Mouse (Mus musculus) B cell, adult 2 months (primary cell): Measurements from ENCODE around the gene Crp.
A peak's percentile ranks its signal among the peaks of the same experiment; 100 is the strongest.

ENCODE experiments used
- DNase-seq, 2 experiments: peaks; one replicate each; pipeline ENCODE4 v3.0.0; 2022

Gene Crp

DNA sequence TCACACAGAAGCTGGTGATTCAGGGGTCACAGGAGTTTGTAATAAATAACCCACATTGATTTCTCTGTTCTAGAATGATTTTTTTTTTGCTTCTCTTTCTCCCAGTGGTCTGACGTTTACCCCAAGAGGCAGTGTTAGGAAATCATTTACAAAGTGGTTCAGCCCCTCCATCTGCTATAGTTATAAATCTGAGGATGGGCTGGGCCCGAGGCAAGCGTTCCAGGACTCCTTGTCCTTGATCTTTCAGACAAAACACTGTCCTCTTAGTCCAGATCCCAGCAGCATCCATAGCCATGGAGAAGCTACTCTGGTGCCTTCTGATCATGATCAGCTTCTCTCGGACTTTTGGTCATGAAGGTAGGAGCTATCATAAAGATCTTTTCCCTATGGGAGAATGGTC lies at the start of gene Crp:
Gene Crp (plus strand): TSS at position 212 of the 400 bp plus-strand sequence.
- no peak for DNase-seq

GRCm38 (mm10) chr1:172649396-172649795 lies 48.5 kb upstream of the Crp start:
- no peak for DNase-seq

- peak; percentile 35 to 47 for DNase-seq
Measured at GRCm38 (mm10) chr1:172650519-172651287, 47.2 kb upstream of the Crp start.

GRCm38 (mm10) chr1:172651288-172651987 lies 46.4 kb upstream of the Crp start:
- no peak for DNase-seq

DNA sequence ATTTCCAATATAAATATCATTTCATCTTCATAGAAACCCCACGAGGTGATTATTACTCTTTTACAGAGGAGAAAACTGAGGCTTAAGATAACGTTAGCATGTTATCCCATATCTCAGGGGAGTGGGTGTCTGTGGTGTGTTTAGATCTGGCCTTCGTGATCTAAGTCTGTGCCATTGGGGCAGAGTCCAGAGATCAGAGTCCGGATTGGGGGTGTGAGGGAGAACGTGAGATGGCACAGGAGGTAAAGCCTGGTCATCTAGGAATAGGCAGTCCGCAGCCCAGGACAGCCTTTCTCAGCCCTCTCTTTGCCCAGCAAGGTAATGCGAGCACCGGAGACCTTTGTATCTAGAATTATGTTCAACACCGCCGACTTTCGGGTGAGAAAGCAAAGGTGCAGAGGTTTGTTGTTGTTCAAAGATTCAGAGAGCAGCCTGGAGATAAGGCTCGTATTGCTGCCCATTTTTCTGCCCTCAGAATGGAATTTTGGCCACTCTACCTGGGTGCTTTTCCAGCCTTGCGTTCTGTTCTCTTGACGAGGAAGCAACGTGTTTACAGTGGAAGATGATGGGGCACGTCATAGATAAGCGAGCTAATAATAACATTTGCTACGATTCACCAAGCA lies 45.7 kb upstream of the Crp start:
- DNase-seq: no peak

DNA sequence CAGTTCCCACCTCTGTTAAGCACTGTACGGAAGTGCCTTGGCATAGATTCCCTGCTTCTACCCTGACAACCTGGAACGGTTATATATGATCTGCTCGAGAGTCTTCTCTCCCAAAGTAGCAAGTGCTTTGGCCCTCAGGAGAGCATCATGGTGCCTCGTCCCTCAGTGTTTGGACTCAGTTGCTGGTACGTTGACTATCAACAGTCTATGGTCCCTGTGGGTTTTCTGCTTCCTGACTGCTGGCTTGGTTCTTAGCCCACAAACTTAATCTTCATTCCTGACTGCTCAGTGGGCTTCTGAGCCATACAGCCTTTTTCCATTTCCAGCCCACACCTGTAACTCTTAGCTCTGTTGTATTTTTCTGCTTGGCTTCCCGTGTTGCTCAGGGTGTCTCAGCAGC lies 44.0 kb upstream of the Crp start:
- no peak for DNase-seq

GRCm38 (mm10) chr1:172657266-172657665 lies 40.6 kb upstream of the Crp start:
- DNase-seq: no peak

GRCm38 (mm10) chr1:172659688-172660087 lies 38.2 kb upstream of the Crp start:
- DNase-seq: no peak

- DNase-seq: no peak
Measured at GRCm38 (mm10) chr1:172665457-172665856, 32.4 kb upstream of the Crp start.

DNA sequence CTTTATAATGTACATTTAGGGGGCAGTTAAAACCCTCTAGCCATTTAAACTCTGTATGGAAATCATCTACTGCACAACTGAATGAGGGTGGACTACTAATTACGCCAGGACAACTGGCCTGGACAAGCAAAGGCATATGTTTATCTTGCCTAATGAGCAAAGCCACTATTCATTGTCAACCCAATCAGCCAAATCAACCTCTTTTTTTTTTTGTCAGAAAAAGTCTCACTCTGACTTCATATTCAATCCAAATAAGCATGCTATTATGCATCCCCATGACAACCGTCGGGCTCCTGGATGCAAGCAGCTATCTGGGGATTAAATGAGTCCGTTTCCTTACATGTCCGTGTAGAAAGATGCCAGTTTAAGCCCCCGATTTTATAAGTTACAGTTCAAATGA lies 30.3 kb upstream of the Crp start:
- DNase-seq: no peak

GRCm38 (mm10) chr1:172670716-172671115 lies 27.1 kb upstream of the Crp start:
- DNase-seq: peak in 1 of 2 experiments; percentile 5

DNA sequence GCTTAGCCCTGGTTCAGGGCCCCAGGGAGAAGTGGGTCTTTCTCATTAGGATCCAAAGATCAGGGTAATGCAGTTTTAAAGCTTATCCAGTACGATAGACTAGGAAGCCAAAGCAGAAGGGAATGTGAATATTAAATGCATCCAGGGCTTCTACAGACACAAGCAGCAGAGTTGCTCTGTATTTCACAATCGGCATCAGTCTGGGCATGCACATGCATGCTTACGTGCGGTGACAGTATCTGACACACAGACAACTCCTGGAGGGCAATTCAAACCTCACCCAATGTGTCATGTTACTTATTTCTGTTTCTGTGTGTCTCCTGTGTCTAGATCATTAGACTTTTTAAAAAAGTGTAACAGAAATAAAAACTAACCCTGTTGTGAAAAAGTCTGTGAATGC lies 17.1 kb upstream of the Crp start:
- DNase-seq: no peak

DNA sequence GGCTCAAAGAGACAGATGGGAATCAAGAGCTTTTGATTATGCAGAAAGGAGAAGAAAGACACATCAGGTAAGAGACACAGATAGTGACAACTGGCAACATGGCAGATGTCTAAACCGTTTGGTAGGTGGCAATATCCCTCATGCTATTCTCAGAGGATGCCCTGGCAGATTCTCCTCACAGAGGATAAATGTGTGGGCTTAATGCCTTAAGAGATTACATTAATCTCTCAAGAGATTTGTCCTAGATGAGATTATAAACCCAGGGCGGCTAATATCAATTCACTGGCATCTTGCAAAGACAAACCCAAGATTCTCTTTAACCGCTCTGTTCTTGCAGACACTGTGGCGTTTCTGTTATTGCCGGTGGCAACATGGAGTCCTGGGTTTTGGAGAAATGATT lies 14.3 kb upstream of the Crp start:
- no peak for DNase-seq

- DNase-seq: no peak
Measured at GRCm38 (mm10) chr1:172683957-172684356, 13.9 kb upstream of the Crp start.

GRCm38 (mm10) chr1:172685178-172685577 lies 12.7 kb upstream of the Crp start:
- DNase-seq: no peak

GRCm38 (mm10) chr1:172697422-172697821 lies 433 bp upstream of the Crp start:
- no peak for DNase-seq

DNA sequence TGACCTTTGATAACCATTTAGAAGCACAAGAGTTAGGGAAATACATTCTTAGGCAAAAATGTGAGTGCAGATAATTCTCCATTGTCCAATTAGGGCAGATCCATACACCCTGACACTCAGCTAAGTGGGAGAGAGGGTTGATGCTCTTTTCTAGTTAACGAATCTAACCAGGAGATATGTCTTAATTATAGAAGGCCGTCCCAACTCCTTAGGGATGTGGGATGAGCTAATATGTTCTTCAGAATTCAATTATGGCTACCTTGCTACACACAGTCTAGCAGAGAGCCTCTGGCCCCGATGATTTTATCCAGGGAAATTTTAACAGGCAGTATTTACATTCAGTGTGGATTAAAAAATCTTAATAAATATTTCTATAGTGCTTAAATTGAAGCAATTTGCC lies 3.0 kb downstream of the Crp start:
- DNase-seq: no peak

DNA sequence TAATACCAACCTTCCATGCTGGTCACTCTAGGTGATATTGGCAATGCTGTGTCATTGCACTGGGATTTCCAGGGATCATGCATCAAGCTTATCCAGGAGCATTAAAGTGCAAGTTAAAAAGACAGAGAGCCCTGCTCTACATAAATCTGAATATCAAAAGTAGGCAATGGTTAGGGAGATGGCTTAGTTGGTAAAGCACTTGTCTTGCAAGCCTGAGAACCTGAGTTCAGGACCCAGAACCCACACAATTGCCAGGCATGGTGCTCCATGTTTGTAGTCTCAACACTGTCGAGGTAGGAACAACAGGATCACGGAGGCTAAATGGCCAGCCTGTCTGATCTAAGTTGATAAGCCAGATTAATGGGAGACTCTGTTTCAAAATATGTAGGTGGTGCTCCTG lies 3.5 kb downstream of the Crp start:
- no peak for DNase-seq

GRCm38 (mm10) chr1:172701901-172702300 lies 4.0 kb downstream of the Crp start:
- DNase-seq: no peak

DNA sequence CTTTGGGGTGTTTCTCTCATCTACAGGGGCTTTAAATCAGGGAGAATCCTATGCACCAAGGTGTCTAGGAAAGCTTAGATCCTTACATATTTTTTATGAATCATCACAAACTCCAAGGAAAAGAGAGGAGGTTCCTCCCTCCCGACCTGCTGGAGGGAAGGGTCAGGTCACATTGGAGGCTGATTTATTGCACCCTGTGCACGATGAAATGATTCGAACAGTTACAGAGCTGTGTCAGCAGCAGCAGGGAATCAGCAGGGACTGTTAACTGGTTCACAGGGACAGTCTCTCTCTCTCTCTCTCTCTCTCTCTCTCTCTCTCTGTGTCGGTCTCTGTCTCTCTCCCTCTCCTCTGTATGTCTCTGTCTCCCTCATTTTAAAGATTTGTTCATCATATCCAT lies 6.9 kb downstream of the Crp start:
- no peak for DNase-seq

DNA sequence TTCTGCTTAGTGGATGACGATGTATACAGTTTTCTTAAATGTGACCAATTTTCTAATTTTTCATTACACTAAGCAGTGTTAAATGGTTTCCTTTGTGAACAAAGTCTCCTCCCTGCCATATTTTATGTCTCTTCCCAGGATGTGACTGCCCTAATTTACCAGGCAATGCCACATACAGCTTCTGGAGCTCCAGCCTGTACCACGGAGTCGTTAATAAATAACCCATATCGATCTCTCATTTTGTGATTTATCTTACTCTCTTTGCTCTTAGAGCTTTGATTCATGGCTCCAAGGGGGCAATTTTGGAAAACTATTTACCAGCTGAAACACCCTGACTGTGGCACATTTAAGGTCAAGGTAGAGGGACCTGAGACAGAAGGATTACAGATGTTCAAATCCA lies 8.4 kb downstream of the Crp start:
- no peak for DNase-seq

GRCm38 (mm10) chr1:172709788-172710350 lies 12.0 kb downstream of the Crp start:
- DNase-seq: peak in 1 of 2 experiments; percentile 2

- DNase-seq: no peak
Measured at GRCm38 (mm10) chr1:172711396-172711795, 13.5 kb downstream of the Crp start.

- no peak for DNase-seq
Measured at GRCm38 (mm10) chr1:172711962-172712361, 14.1 kb downstream of the Crp start.
